Mouse (Mus musculus): Measurements from ENCODE around the gene Omt2b. TPM values are rescaled to one million over a fixed set of nuclear protein-coding genes. Genes with fewer than 3 reads are reported as not detected.

Gene Omt2b
- polyA plus RNA-seq, 1 experiment from 2014 or later: not detected

GRCm38 (mm10) chr9:78375486-78375885, 48.1 kb downstream of the Omt2b start:
- ATAC-seq (no peak), DNase-seq (no peak)
- TF ChIP-seq EP300 (IDR thresholded peaks at IDR 0.05; ENCODE audit: low read depth): no peak
- TF ChIP-seq CTCF (IDR thresholded peaks at IDR 0.05; ENCODE audit: low read depth): no peak
- peaks cover 15% of the 10 kb centered on the region; the same call in 1 of the 2 replicates for H3K27me3 ChIP-seq (ENCODE audit: insufficient read depth, low read length)
- H3K9me3 ChIP-seq (ENCODE audit: low read length): no peaks in the 10 kb centered on the region
- H3K4me1 ChIP-seq (ENCODE audit: insufficient read depth): peaks cover 6% of the 10 kb centered on the region; the same call in 1 of the 2 replicates
- H3K9ac ChIP-seq (replicated peaks): no peak overlapping the region
- no peaks in the 10 kb centered on the region for H3K36me3 ChIP-seq (replicated peaks; ENCODE audit: insufficient read depth, low read length)
- no peak overlapping the region for H3K27ac ChIP-seq (ENCODE audit: low read depth)
- no peak overlapping the region for H3K4me3 ChIP-seq (ENCODE audit: low read depth, low read length)
- WGBS (ENCODE audit: insufficient replicate concordance): 73% methylated on average over 4 of the region's 4 CpGs
- no peak overlapping the region for H3K4me2 ChIP-seq (ENCODE audit: low read depth, low read length)

- WGBS (ENCODE audit: insufficient replicate concordance): 49% methylated on average over 8 of the region's 8 CpGs
- TF ChIP-seq EP300 (IDR thresholded peaks at IDR 0.05; ENCODE audit: low read depth): no peak
- Histone ChIP-seq H3K4me1 (ENCODE audit: insufficient read depth) (peaks cover 6% of the 10 kb centered on the region; the same call in 1 of the 2 replicates), H3K4me3 (ENCODE audit: low read depth, low read length) (no peak overlapping the region), H3K9me3 (ENCODE audit: low read length) (no peaks in the 10 kb centered on the region), H3K27me3 (ENCODE audit: insufficient read depth, low read length) (peaks cover 15% of the 10 kb centered on the region; the same call in 1 of the 2 replicates), H3K4me2 (ENCODE audit: low read depth, low read length) (no peak overlapping the region), H3K27ac (ENCODE audit: low read depth) (no peak overlapping the region), H3K36me3 (replicated peaks; ENCODE audit: insufficient read depth, low read length) (no peaks in the 10 kb centered on the region), H3K9ac (replicated peaks) (no peak overlapping the region)
- DNase-seq (no peak), ATAC-seq (no peak)
Measured at GRCm38 (mm10) chr9:78377546-78377945, 50.2 kb downstream of the Omt2b start.

GRCm38 (mm10) chr9:78378113-78378785, 50.9 kb downstream of the Omt2b start, which contains the start of gene Ooep:
Gene Ooep (minus strand): TSS chr9:78378725.
- 10% methylated on average over 15 of the region's 23 CpGs for WGBS (ENCODE audit: insufficient replicate concordance)
- H3K36me3 ChIP-seq (replicated peaks; ENCODE audit: insufficient read depth, low read length): no peaks in the 10 kb centered on the region
- peak within 1 kb of the TSS; percentile 45 for H3K4me2 ChIP-seq (ENCODE audit: low read depth, low read length)
- no peak within 1 kb of the TSS for H3K9ac ChIP-seq (replicated peaks)
- no peak within 1 kb of the TSS; the same call in 1 of the 2 replicates for H3K4me3 ChIP-seq (ENCODE audit: low read depth, low read length)
- no peaks in the 10 kb centered on the region for H3K9me3 ChIP-seq (ENCODE audit: low read length)
- peaks cover 6% of the 10 kb centered on the region; the same call in 1 of the 2 replicates for H3K4me1 ChIP-seq (ENCODE audit: insufficient read depth)
- DNase-seq: peak; percentile 19
- ATAC-seq: no peak
- peaks cover 15% of the 10 kb centered on the region; the same call in 1 of the 2 replicates for H3K27me3 ChIP-seq (ENCODE audit: insufficient read depth, low read length)
- TF ChIP-seq CTCF (IDR thresholded peaks at IDR 0.05; ENCODE audit: low read depth) (no peak), EP300 (IDR thresholded peaks at IDR 0.05; ENCODE audit: low read depth) (no peak)
- no peak within 1 kb of the TSS for H3K27ac ChIP-seq (ENCODE audit: low read depth)

Other genes starting within 250 kb of the Omt2b start
- gene Fbxo9, start 218.5 kb upstream of the Omt2b start, polyA plus RNA-seq (2015; fragmentation: Nextera tagmentation; extraction: Ambion mirVana): 45.7 and 54.0 TPM in 2 replicates
- gene Ick, start 218.4 kb upstream of the Omt2b start, polyA plus RNA-seq (2015; fragmentation: Nextera tagmentation; extraction: Ambion mirVana): 5.3 and 7.0 TPM in 2 replicates
- gene Gsta4, start 144.8 kb upstream of the Omt2b start, polyA plus RNA-seq (2015; fragmentation: Nextera tagmentation; extraction: Ambion mirVana): 19.9 and 25.5 TPM in 2 replicates
- gene Gsta1, start 96.9 kb upstream of the Omt2b start, polyA plus RNA-seq (2015; fragmentation: Nextera tagmentation; extraction: Ambion mirVana): 0.39 TPM in 1 of 2 replicates, not detected in the other
- gene Gm3776, start 70.5 kb upstream of the Omt2b start, polyA plus RNA-seq (2015; fragmentation: Nextera tagmentation; extraction: Ambion mirVana): 0.13 TPM in 1 of 2 replicates, not detected in the other
- not detected in 2 replicates for gene Gm10639, start 37.7 kb upstream of the Omt2b start, polyA plus RNA-seq (2015; fragmentation: Nextera tagmentation; extraction: Ambion mirVana)
- gene Omt2a, start 12.8 kb upstream of the Omt2b start, polyA plus RNA-seq (2015; fragmentation: Nextera tagmentation; extraction: Ambion mirVana): not detected in 2 replicates
- gene Gsta2, start 28.2 kb downstream of the Omt2b start, polyA plus RNA-seq (2015; fragmentation: Nextera tagmentation; extraction: Ambion mirVana): 1.3 and 2.3 TPM in 2 replicates
- gene Dppa5a, start 40.6 kb downstream of the Omt2b start, polyA plus RNA-seq (2015; fragmentation: Nextera tagmentation; extraction: Ambion mirVana): not detected in 2 replicates
- gene Ooep, start 51.1 kb downstream of the Omt2b start, polyA plus RNA-seq (2015; fragmentation: Nextera tagmentation; extraction: Ambion mirVana): not detected in 2 replicates
- 0.05 TPM in 1 of 2 replicates, not detected in the other for gene Ddx43, start 68.2 kb downstream of the Omt2b start, polyA plus RNA-seq (2015; fragmentation: Nextera tagmentation; extraction: Ambion mirVana)
- gene Cgas, start 115.6 kb downstream of the Omt2b start, polyA plus RNA-seq (2015; fragmentation: Nextera tagmentation; extraction: Ambion mirVana): 0.85 and 0.92 TPM in 2 replicates
- 10.9 and 11.5 TPM in 2 replicates for gene Mto1, start 120.6 kb downstream of the Omt2b start, polyA plus RNA-seq (2015; fragmentation: Nextera tagmentation; extraction: Ambion mirVana)
- 0.70 and 0.75 TPM in 2 replicates for gene Gm17324, start 121.2 kb downstream of the Omt2b start, polyA plus RNA-seq (2015; fragmentation: Nextera tagmentation; extraction: Ambion mirVana)
- 1,946 and 1,972 TPM in 2 replicates for gene Eef1a1, start 161.6 kb downstream of the Omt2b start, polyA plus RNA-seq (2015; fragmentation: Nextera tagmentation; extraction: Ambion mirVana)